Mouse (Mus musculus) erythroblast, embryonic 14.5 days (primary cell): Measurements from ENCODE around the gene Trp53tg5. TPM values are rescaled to one million over a fixed set of nuclear protein-coding genes. Genes with fewer than 3 reads are reported as not detected.

Experiments
- H3K27me3 ChIP-seq: 2 replicates; pipeline ENCODE4 v1.6.1; 2012; ENCODE audit warnings: inconsistent platforms; ENCODE audit not compliant: control insufficient read depth
- H3K36me3 ChIP-seq: 2 replicates; pipeline ENCODE4 v1.6.1; 2012; ENCODE audit warnings: mild to moderate bottlenecking, inconsistent platforms; ENCODE audit not compliant: control insufficient read depth
- H3K4me1 ChIP-seq: 2 replicates; pipeline ENCODE4 v1.6.1; 2012; ENCODE audit warnings: inconsistent platforms; ENCODE audit not compliant: control insufficient read depth
- H3K4me3 ChIP-seq: replicated peaks from 2 replicates; pipeline ENCODE3; 2012; ENCODE audit warnings: moderate library complexity, mild to moderate bottlenecking, inconsistent platforms
- H3K9me3 ChIP-seq: 2 replicates; pipeline ENCODE4 v1.6.1; 2012; ENCODE audit warnings: low read length, inconsistent platforms, mixed read lengths; ENCODE audit not compliant: control insufficient read depth
- GATA1 ChIP-seq: IDR thresholded peaks from 2 replicates; pipeline ENCODE4 v1.6.1; 2012; ENCODE audit warnings: low read length, inconsistent platforms, mixed read lengths
- TAL1 ChIP-seq: IDR thresholded peaks from 3 replicates; pipeline ENCODE4 v1.6.1; 2012; ENCODE audit warnings: low read length, inconsistent platforms, mixed read lengths
- polyA plus RNA-seq: library from polyadenylated mRNA; stranded (reverse); fragments of >175 nt; gene quantifications from 2 replicates; pipeline ENCODE4 v1.2.3, GENCODE M21; 2012

Trp53tg5 gene
- polyA plus RNA-seq, 1 experiment, result not detected

DNA sequence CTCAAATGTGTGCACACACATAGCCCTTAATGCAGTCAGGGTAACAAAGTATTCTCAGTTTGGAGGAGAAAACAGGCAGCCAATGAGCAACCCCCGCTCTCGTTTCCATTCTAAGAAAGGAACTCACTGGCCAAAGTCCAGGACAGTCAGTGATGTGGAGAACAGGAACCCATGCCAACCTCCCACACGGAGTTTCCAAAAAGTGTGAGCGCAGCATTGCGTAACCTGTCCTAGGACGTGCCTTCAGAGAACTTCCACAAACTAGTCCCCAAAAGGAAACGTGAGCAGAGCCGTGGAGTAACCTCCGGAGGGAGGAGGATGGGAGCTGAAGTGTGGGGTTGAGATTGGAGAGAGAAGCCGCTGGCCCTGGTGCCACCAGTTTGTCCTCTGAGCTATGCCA lies 18.7 kb downstream of the Trp53tg5 start:
- Histone ChIP-seq H3K4me1 (no peaks in the 10 kb centered on the region), H3K4me3 (no peak overlapping the region), H3K27me3 (peaks cover 8% of the 10 kb centered on the region), H3K9me3 (no peaks in the 10 kb centered on the region), H3K36me3 (no peaks in the 10 kb centered on the region)
- TF ChIP-seq GATA1, result no peak
- no peak for TF ChIP-seq TAL1

DNA sequence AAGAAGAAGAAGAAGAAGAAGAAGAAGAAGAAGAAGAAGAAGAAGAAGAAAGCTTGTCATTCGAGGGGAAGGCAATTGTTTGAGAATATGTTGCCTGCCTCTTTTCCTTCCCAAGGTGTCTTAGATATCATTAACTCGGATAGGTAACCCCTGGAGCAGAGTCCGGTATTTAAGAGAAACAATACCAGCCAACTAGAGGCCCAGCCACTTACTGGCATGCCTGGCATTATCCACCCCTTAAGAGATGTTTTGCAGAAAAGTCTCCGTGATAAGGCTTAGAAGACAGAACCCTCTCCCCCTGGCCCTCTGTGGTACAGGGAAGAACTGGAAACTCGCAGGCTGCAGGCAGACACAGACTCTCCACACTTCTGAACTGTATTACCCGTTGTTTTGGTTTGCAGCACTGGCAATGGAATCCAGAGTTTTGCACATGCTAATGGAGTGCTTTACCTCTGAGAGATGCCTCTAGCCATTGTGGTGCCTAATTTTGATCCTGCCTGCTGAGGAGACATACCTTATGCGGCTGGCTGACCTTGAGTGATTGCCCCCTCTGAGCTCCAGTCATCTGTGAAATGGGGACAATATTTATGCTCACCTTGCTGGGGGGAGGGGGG lies 19.5 kb downstream of the Trp53tg5 start:
- Histone ChIP-seq H3K9me3 (no peaks in the 10 kb centered on the region), H3K36me3 (no peaks in the 10 kb centered on the region), H3K27me3 (peaks cover 8% of the 10 kb centered on the region), H3K4me1 (no peaks in the 10 kb centered on the region), H3K4me3 (no peak overlapping the region)
- TF ChIP-seq GATA1, result no peak
- TF ChIP-seq TAL1, result no peak

- Histone ChIP-seq H3K4me3 (no peak overlapping the region), H3K27me3 (peaks cover 8% of the 10 kb centered on the region), H3K4me1 (no peaks in the 10 kb centered on the region), H3K36me3 (no peaks in the 10 kb centered on the region), H3K9me3 (no peaks in the 10 kb centered on the region)
- TF ChIP-seq TAL1 (no peak), GATA1 (no peak)
These were observed 20.3 kb downstream of the Trp53tg5 start for GRCm38 (mm10) chr2:164453047-164453757.

- H3K4me1 ChIP-seq, result no peaks in the 10 kb centered on the region
These were observed 21.4 kb downstream of the Trp53tg5 start for GRCm38 (mm10) chr2:164452000-164452676.

GRCm38 (mm10) chr2:164449341-164450042 lies 24.0 kb downstream of the Trp53tg5 start:
- no peaks in the 10 kb centered on the region for H3K4me1 ChIP-seq
- no peaks in the 10 kb centered on the region for H3K36me3 ChIP-seq
- TF ChIP-seq GATA1, result no peak
- TF ChIP-seq TAL1, result no peak
- H3K27me3 ChIP-seq, result peaks cover 5% of the 10 kb centered on the region; the same call in 1 of the 2 replicates
- H3K4me3 ChIP-seq, result no peak overlapping the region
- no peaks in the 10 kb centered on the region for H3K9me3 ChIP-seq

More at GRCm38 (mm10) chr2:164452000-164452676, 21.4 kb downstream of the Trp53tg5 start:
- Histone ChIP-seq H3K27me3 (peaks cover 5% of the 10 kb centered on the region), H3K36me3 (no peaks in the 10 kb centered on the region), H3K9me3 (no peaks in the 10 kb centered on the region), H3K4me3 (no peak overlapping the region)
- no peak for TF ChIP-seq GATA1
- no peak for TF ChIP-seq TAL1

GRCm38 (mm10) chr2:164448921-164449320 lies 24.6 kb downstream of the Trp53tg5 start:
- no peaks in the 10 kb centered on the region for H3K9me3 ChIP-seq
- H3K4me1 ChIP-seq, result no peaks in the 10 kb centered on the region
- TF ChIP-seq GATA1, result no peak
- no peak for TF ChIP-seq TAL1
- no peak overlapping the region for H3K4me3 ChIP-seq
- H3K36me3 ChIP-seq, result no peaks in the 10 kb centered on the region
- H3K27me3 ChIP-seq, result peaks cover 10% of the 10 kb centered on the region

DNA sequence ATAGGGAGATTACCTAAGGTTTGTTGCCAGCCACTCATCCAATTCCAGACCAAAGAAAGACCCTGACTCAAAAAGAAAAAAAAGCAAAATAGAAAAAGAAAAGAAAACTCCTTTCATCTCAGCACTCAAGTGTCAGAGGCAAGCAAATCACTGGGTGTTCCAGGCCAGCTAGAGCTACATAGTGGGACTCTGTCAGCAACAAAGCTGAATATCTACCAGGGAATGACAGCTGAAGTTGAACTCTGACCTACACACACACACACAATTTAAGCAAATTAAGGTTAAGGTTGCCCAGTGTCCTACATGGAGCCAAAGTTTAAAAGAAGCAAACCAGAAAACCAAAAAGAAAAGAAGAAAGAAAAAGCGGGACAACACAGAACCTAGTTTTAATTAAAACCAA lies 25.4 kb downstream of the Trp53tg5 start:
- Histone ChIP-seq H3K27me3 (peaks cover 18% of the 10 kb centered on the region), H3K4me1 (no peaks in the 10 kb centered on the region), H3K9me3 (no peaks in the 10 kb centered on the region), H3K4me3 (no peak overlapping the region), H3K36me3 (no peaks in the 10 kb centered on the region)
- TF ChIP-seq GATA1 (no peak), TAL1 (no peak)

DNA sequence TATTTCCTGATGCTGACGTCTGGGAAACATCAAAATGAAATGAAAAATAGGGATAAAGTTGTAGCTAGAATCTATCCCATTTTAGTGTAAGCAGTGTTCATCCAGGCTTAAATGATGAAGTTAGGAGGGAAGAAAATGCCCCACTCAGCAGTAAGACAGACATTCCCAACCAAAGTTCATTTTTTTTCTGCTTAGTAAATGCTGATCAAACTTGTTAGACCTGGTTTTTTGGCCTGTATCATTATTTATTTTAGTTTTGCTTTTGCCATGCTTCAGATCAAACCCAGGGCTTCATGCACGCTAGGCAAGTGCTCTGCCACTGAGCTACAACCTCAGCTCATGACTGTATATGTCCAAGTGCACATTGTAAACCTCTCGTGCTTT lies 27.4 kb downstream of the Trp53tg5 start:
- no peaks in the 10 kb centered on the region for H3K4me1 ChIP-seq

GRCm38 (mm10) chr2:164445399-164446085 lies 28.0 kb downstream of the Trp53tg5 start:
- peaks cover 41% of the 10 kb centered on the region for H3K27me3 ChIP-seq
- no peak for TF ChIP-seq TAL1
- no peak for TF ChIP-seq GATA1

More for the DNA sequence above, 27.4 kb downstream of the Trp53tg5 start:
- TF ChIP-seq GATA1, result no peak
- H3K9me3 ChIP-seq, result no peaks in the 10 kb centered on the region
- peaks cover 39% of the 10 kb centered on the region for H3K27me3 ChIP-seq
- no peak overlapping the region for H3K4me3 ChIP-seq
- no peaks in the 10 kb centered on the region for H3K36me3 ChIP-seq

More at GRCm38 (mm10) chr2:164445399-164446085, 28.0 kb downstream of the Trp53tg5 start:
- no peaks in the 10 kb centered on the region for H3K4me1 ChIP-seq
- H3K36me3 ChIP-seq, result no peaks in the 10 kb centered on the region
- H3K9me3 ChIP-seq, result no peaks in the 10 kb centered on the region
- H3K4me3 ChIP-seq, result no peak overlapping the region
